Mouse (Mus musculus) testis, adult 2 months (tissue): Measurements from ENCODE around the gene Per1.

Experiments
- CTCF ChIP-seq: fragments of 200-500 bp; IDR thresholded peaks from 2 replicates; pipeline ENCODE4 v1.5.1; 2012; ENCODE audit warnings: low read depth, mild to moderate bottlenecking, inconsistent platforms, low read length, moderate library complexity; ENCODE audit not compliant: control insufficient read depth, insufficient read depth, insufficient replicate concordance
- POLR2A ChIP-seq: fragments of 200-500 bp; IDR thresholded peaks from 2 replicates; pipeline ENCODE4 v1.6.1; 2012; ENCODE audit warnings: low read depth, mild to moderate bottlenecking, inconsistent platforms, low read length, moderate library complexity; ENCODE audit not compliant: control insufficient read depth

- no peak for TF ChIP-seq CTCF
- no peak for TF ChIP-seq POLR2A
Measured at GRCm38 (mm10) chr11:69074776-69075069, 20.3 kb upstream of the Per1 start.
